In the genomic region with DNA sequence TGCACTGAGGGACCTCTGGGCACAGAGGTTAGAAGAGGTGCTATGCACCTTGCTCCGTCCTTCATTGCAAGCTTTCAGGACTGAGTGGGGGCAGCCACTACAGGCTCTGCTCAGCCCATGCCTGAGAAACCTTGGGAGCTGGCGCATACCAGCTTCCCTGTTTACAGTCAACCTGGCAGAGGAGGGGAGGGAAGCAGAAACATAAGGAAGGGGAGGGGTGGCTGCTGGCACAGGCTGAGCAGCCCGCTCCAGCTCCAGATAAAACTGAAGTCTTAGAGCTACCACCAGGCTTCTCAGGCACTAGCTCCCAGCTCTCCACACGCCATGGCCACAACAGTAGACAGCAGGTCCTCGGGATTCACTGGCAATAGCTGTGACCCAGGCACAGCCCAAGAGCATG, we compare ENCODE assay signal across 19 mouse cellular contexts. TPM values are rescaled to one million over a fixed set of nuclear protein-coding genes. Genes with fewer than 3 reads are reported as not detected.
A peak's percentile ranks its signal among the peaks of the same experiment; 100 is the strongest.
DNase-seq lines count a peak whose midpoint lies in the region; ATAC-seq and TF ChIP-seq lines count a peak whose summit lies in the region.
"Had no signal": no experiment of that assay in that cellular context is flagged by ENCODE, and none has a peak within 500 bp of the region (broad histone marks: within the 10 kb centered on the region; RNA-seq: fewer than 3 reads in every experiment).

Gene Atp6v1b1, plus strand, starts transcription at position 230 of the 400 bp plus-strand sequence.

- DNase-seq in cerebellum, postnatal 14 days: peak; percentile 34
- no peak for DNase-seq in cerebellum, adult 8-10 months
- no peak for DNase-seq in liver, embryonic 11.5 days (ENCODE audit: low spot score)
- peak; percentile 67 for DNase-seq in kidney, adult 2 months
- DNase-seq in kidney, postnatal 36 days: peak; percentile 52 to 69
- DNase-seq in urinary bladder, postnatal 36 days (ENCODE audit: low spot score in 2 of 2): no peak
- DNase-seq in thymus, postnatal 0 days (ENCODE audit: low spot score): no peak
- DNase-seq: adrenal gland, postnatal 10 days; cerebellum, adult 9-11 months; gastrocnemius, adult 2 months; heart, postnatal 4 days; retina, postnatal 1 day; thymus, adult 2 months had no signal

- no peak within 1 kb of the TSS for H3K27ac ChIP-seq in liver, embryonic 16.5 days (ENCODE audit: low read length)
- no peak within 1 kb of the TSS for H3K27ac ChIP-seq in liver, embryonic 11.5 days (ENCODE audit: low read depth, low read length)
- H3K27ac ChIP-seq in kidney, adult 2 months (ENCODE audit: insufficient read depth, low read depth, low read length): peak within 1 kb of the TSS; percentile 95
- H3K27ac ChIP-seq: gastrocnemius, adult 2 months; limb, embryonic 12.5 days had no signal

- TF ChIP-seq CTCF in kidney, adult 2 months (conservative IDR thresholded peaks at IDR 0.05; ENCODE audit: insufficient read depth, insufficient read length, low read depth, low read length): no peak

- ATAC-seq in liver, embryonic 16.5 days (ENCODE audit: low read depth): 0 out of 2 replicates have a peak, but pooled peaks have one; percentile 9
- no peak for ATAC-seq in liver, embryonic 11.5 days (replicated peaks; ENCODE audit: low FRiP score)

- no peaks in the 10 kb centered on the region for H3K27me3 ChIP-seq in liver, embryonic 16.5 days (ENCODE audit: control insufficient read depth, insufficient read depth, low read depth, low read length)
- H3K27me3 ChIP-seq in liver, embryonic 11.5 days (replicated peaks; ENCODE audit: control insufficient read depth, insufficient read depth, low read length): peaks cover 4% of the 10 kb centered on the region
- no peaks in the 10 kb centered on the region for H3K27me3 ChIP-seq in kidney, adult 2 months (replicated peaks; ENCODE audit: control insufficient read depth, insufficient read depth, low read length)
- H3K27me3 ChIP-seq: lung, embryonic 15.5 days had no signal

- H3K4me1 ChIP-seq in liver, embryonic 16.5 days (ENCODE audit: control insufficient read depth, low read depth, low read length): no peaks in the 10 kb centered on the region; the same call in 1 of the 2 replicates
- no peaks in the 10 kb centered on the region for H3K4me1 ChIP-seq in liver, embryonic 11.5 days (replicated peaks; ENCODE audit: control insufficient read depth, insufficient read depth, low read length)
- no peaks in the 10 kb centered on the region for H3K4me1 ChIP-seq in kidney, adult 2 months (ENCODE audit: control insufficient read depth, insufficient read depth, low read length)
- H3K4me1 ChIP-seq: limb, embryonic 12.5 days had no signal

- 43% methylated on average over 5 of the region's 5 CpGs for WGBS in liver, embryonic 16.5 days (ENCODE audit: insufficient replicate concordance)
- WGBS in liver, embryonic 11.5 days: 46% methylated on average over 5 of the region's 5 CpGs
- 36% methylated on average over 5 of the region's 5 CpGs for WGBS in kidney, adult 2 months

- peak; percentile 59 for TF ChIP-seq POLR2A in kidney, adult 2 months (IDR thresholded peaks at IDR 0.05; ENCODE audit: low read depth, low read length)

- H3K9me3 ChIP-seq in liver, embryonic 16.5 days (replicated peaks; ENCODE audit: control insufficient read depth, low read length): no peaks in the 10 kb centered on the region
- H3K9me3 ChIP-seq in liver, embryonic 11.5 days (ENCODE audit: control insufficient read depth, low read length): no peaks in the 10 kb centered on the region; the same call in 1 of the 2 replicates
- H3K9me3 ChIP-seq: lung, embryonic 15.5 days had no signal

- H3K36me3 ChIP-seq in liver, embryonic 16.5 days (ENCODE audit: control insufficient read depth, insufficient read depth): no peaks in the 10 kb centered on the region
- no peaks in the 10 kb centered on the region for H3K36me3 ChIP-seq in liver, embryonic 11.5 days (ENCODE audit: control insufficient read depth, insufficient read depth, low read length)
- no peaks in the 10 kb centered on the region for H3K36me3 ChIP-seq in kidney, adult 2 months (ENCODE audit: control insufficient read depth, insufficient read depth, low read length)
- H3K36me3 ChIP-seq: limb, embryonic 12.5 days; lung, embryonic 15.5 days had no signal

- no peak within 1 kb of the TSS for H3K4me3 ChIP-seq in liver, embryonic 16.5 days (ENCODE audit: low read depth, low read length)
- H3K4me3 ChIP-seq in liver, embryonic 11.5 days (ENCODE audit: low read depth, low read length): no peak within 1 kb of the TSS
- peak within 1 kb of the TSS; percentile 45 for H3K4me3 ChIP-seq in kidney, adult 2 months (ENCODE audit: insufficient read depth, low read depth, low read length)
- H3K4me3 ChIP-seq: erythroblast, embryonic 14.5 days; gastrocnemius, adult 2 months; limb, embryonic 12.5 days; lung, embryonic 15.5 days had no signal

- no peak within 1 kb of the TSS for H3K4me2 ChIP-seq in liver, embryonic 16.5 days (ENCODE audit: low read depth, low read length)
- no peak within 1 kb of the TSS for H3K4me2 ChIP-seq in liver, embryonic 11.5 days
- H3K4me2 ChIP-seq: heart, embryonic 11.5 days; limb, embryonic 12.5 days; lung, embryonic 15.5 days had no signal

- H3K9ac ChIP-seq in liver, embryonic 16.5 days (ENCODE audit: low read depth, low read length): no peak within 1 kb of the TSS
- H3K9ac ChIP-seq in liver, embryonic 11.5 days (ENCODE audit: low read depth, low read length): no peak within 1 kb of the TSS
- H3K9ac ChIP-seq: limb, embryonic 12.5 days; lung, embryonic 15.5 days had no signal

RNA-seq across cellular contexts. Expression of gene Atp6v1b1, which starts in this region (rescaled TPM):
- polyA plus RNA-seq in liver, embryonic 16.5 days (2015; fragmentation: Nextera tagmentation; extraction: Ambion mirVana): not detected in 2 replicates
- polyA plus RNA-seq in liver, embryonic 11.5 days (2014; fragmentation: Nextera tagmentation; extraction: Ambion mirVana): not detected in 2 replicates
- 137 and 154 TPM in 2 replicates for polyA plus RNA-seq in kidney, adult 2 months (2012; rRNA removed)
- 0.08 and 0.22 TPM in 2 replicates for polyA plus RNA-seq in thymus, postnatal 0 days (2015; fragmentation: Nextera tagmentation; extraction: Ambion mirVana)
- polyA plus RNA-seq: erythroblast, embryonic 14.5 days; heart, embryonic 11.5 days; intestine, embryonic 14.5 days; limb, embryonic 12.5 days had no signal

Comparison
In these comparisons a context has a peak if more than half of its experiments do, and no peak if none do; other contexts are left out.
1. RNA of gene Atp6v1b1 (polyA plus RNA-seq): 137 to 154 TPM in kidney, adult 2 months; 0.08 to 0.22 TPM in thymus, postnatal 0 days, not detected in liver, embryonic 16.5 days and not detected in liver, embryonic 11.5 days; every median in the first group is over 100 times any median in the second.
2. DNase-seq: peak in cerebellum, postnatal 14 days (2 of 2), kidney, adult 2 months (single experiment) and kidney, postnatal 36 days (2 of 2); none in cerebellum, adult 8-10 months (single experiment), liver, embryonic 11.5 days (single experiment), urinary bladder, postnatal 36 days (0 of 2) and thymus, postnatal 0 days (single experiment).
3. Peak in ATAC-seq in liver, embryonic 16.5 days; RNA of the gene not detected or under 1 TPM.